Mouse (Mus musculus) intestine, embryonic 14.5 days (tissue): ENCODE measurements around the gene Pxylp1. TPM values are rescaled to one million over a fixed set of nuclear protein-coding genes. Genes with fewer than 3 reads are reported as not detected.

Experiments
- ATAC-seq: fragments of 200-750 bp; cut with Nextera tagmentation; replicated peaks from 2 replicates; pipeline ENCODE4 v1.8.0; 2017; ENCODE audit warnings: low read depth, moderate number of reproducible peaks, moderate TSS enrichment, moderate library complexity; ENCODE audit not compliant: low FRiP score, low TSS enrichment
- DNase-seq: peaks from one replicate; pipeline ENCODE4 v3.0.0-alpha.2; 2018; ENCODE audit warnings: low spot score
- H3K27ac ChIP-seq: fragments of 300-500 bp; sonication (generic); 2 replicates; pipeline ENCODE4 v1.5.1; 2014; ENCODE audit warnings: low read depth, mild to moderate bottlenecking, control low read depth
- H3K27me3 ChIP-seq: fragments of 300-500 bp; sonication (generic); replicated peaks from 2 replicates; pipeline ENCODE4 v1.6.1; 2014; ENCODE audit warnings: low read length, control low read depth; ENCODE audit not compliant: control insufficient read depth, insufficient read depth
- H3K36me3 ChIP-seq: fragments of 300-500 bp; sonication (generic); 2 replicates; pipeline ENCODE4 v1.6.1; 2014; ENCODE audit warnings: low read length, control low read depth; ENCODE audit not compliant: control insufficient read depth, insufficient read depth
- H3K4me1 ChIP-seq: fragments of 300-500 bp; sonication (generic); replicated peaks from 2 replicates; pipeline ENCODE4 v1.6.1; 2014; ENCODE audit warnings: low read length, control low read depth, mixed read lengths; ENCODE audit not compliant: control insufficient read depth, insufficient read depth
- H3K4me2 ChIP-seq: fragments of 300-500 bp; sonication (generic); 2 replicates; pipeline ENCODE4 v1.6.1; 2014; ENCODE audit warnings: low read length
- H3K4me3 ChIP-seq: fragments of 300-500 bp; sonication (generic); 2 replicates; pipeline ENCODE4 v1.5.1; 2014; ENCODE audit warnings: low read depth, low read length, control low read depth, mixed read lengths
- H3K9ac ChIP-seq: fragments of 300-500 bp; sonication (generic); 2 replicates; pipeline ENCODE4 v1.6.1; 2014; ENCODE audit warnings: mild to moderate bottlenecking, low read length
- H3K9me3 ChIP-seq: fragments of 300-500 bp; sonication (generic); 2 replicates; pipeline ENCODE4 v1.6.1; 2016; ENCODE audit warnings: low read length, control low read depth; ENCODE audit not compliant: control insufficient read depth
- WGBS: fragments of 180-500 bp; shearing (Covaris S2); extraction: QIAGEN DNeasy Blood & Tissue Kit; methylation state at CpG from one replicate; pipeline ENCODE4 v1.1.7; 2014; 5-methylcytosine and 5-hydroxymethylcytosine counted together
- polyA plus RNA-seq: library from polyadenylated mRNA; unstranded; fragments of >200 nt; fragmentation: Nextera tagmentation; extraction: Ambion mirVana; gene quantifications from 2 replicates; pipeline ENCODE4 v1.2.1, GENCODE M21; 2014

Gene Pxylp1
- polyA plus RNA-seq, 1 experiment from 2014 or later: 56.2 TPM

DNA sequence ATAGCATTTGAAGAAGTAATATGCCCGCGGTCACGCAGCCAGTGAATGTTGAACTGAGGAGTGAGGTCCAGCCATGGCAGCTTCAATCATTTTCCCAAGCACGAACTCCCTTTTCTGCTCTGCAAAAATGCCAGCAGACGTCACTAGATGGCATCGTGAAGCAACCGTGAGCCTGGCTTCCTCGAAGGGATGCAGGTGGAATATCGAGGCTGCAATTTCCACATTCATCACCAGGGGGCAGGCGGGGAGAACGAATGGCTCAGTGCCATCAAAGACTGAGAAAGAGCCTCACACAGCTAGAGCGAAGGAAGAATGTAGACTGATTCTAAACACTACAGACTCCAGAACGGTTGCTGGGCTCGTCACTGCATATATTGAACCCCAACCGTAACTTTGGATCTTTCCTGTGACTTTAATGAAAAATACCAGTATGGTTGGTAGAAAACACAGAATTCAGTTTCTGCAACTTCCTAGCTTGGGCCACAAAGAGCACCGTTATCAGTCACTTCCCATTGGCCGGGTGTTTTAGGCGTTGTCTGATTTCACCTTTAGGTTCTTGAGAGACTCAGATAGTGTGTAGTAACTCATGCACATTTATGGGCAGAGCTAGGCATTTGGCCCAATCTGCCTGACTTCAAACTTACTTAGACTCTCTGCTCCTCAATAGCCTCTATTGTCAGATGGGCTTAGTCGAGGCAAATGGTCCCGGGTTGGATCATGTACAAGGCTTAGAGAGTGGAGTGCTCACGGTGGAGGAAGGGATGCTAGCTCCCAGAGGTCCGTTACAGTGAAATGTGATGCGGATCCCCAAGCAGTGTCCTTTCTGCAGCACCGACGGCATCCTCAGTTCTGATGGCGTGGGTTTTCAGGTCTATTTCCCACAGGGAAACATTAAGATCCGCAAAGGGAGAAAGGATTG lies 24.4 kb upstream of the Pxylp1 start:
- H3K27ac ChIP-seq: no peak overlapping the region
- WGBS: 39% methylated on average over 27 of the region's 27 CpGs
- no peak overlapping the region for H3K4me2 ChIP-seq
- no peak overlapping the region for H3K9ac ChIP-seq
- no peaks in the 10 kb centered on the region for H3K9me3 ChIP-seq
- H3K36me3 ChIP-seq: no peaks in the 10 kb centered on the region
- DNase-seq (peak; percentile 100), ATAC-seq (peak; percentile 82)
- H3K4me1 ChIP-seq: no peaks in the 10 kb centered on the region; the same call in 1 of the 2 replicates
- no peak overlapping the region for H3K4me3 ChIP-seq
- H3K27me3 ChIP-seq: no peaks in the 10 kb centered on the region

DNA sequence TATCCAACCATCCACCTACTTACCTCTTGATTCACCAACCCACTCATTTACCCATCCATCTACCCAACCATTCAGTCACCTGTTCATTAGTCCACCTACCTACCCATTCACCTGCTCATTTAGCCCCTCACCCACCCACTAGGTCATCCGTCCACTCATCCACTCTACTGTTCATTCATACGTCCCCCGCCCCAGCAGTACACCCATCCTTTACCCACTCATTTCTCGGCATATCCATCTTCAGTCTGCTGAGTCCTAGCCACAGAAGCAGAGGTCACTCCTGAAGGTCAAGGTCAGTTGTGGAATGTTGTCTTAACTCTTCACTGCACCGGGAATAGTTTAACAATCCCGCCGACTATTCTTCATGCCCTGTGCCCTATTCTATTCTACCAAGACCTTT lies 23.6 kb upstream of the Pxylp1 start:
- Histone ChIP-seq H3K27ac (no peak overlapping the region), H3K36me3 (no peaks in the 10 kb centered on the region), H3K4me2 (no peak overlapping the region), H3K9me3 (no peaks in the 10 kb centered on the region), H3K4me3 (no peak overlapping the region), H3K9ac (no peak overlapping the region), H3K4me1 (no peaks in the 10 kb centered on the region; the same call in 1 of the 2 replicates), H3K27me3 (no peaks in the 10 kb centered on the region)
- ATAC-seq (peak; percentile 4; the same call in 1 of the 2 replicates), DNase-seq (no peak)
- WGBS: 38% methylated on average over 7 of the region's 7 CpGs

DNA sequence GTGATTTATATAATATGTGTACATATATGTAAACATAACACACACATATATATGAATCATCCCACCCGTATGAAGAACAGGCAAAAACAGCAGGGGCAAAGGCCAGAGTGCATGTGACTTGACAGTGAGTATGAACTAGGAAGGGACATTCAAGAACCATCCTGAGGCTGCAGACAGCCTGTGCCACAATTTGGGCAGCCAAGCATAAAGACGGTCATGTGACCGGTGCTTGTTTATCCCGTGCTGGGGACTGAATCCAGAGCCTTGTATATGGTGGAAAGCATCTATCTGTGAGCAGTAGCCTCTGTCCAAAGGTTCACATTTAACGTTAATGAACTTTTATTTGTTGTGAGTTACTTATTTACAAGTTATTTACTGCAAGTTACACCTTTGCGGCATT lies 22.4 kb upstream of the Pxylp1 start:
- DNase-seq (no peak), ATAC-seq (no peak)
- Histone ChIP-seq H3K27ac (no peak overlapping the region), H3K4me3 (no peak overlapping the region), H3K4me1 (no peaks in the 10 kb centered on the region; the same call in 1 of the 2 replicates), H3K27me3 (no peaks in the 10 kb centered on the region), H3K4me2 (no peak overlapping the region), H3K36me3 (no peaks in the 10 kb centered on the region), H3K9me3 (no peaks in the 10 kb centered on the region), H3K9ac (no peak overlapping the region)
- 79% methylated on average over 6 of the region's 6 CpGs for WGBS

DNA sequence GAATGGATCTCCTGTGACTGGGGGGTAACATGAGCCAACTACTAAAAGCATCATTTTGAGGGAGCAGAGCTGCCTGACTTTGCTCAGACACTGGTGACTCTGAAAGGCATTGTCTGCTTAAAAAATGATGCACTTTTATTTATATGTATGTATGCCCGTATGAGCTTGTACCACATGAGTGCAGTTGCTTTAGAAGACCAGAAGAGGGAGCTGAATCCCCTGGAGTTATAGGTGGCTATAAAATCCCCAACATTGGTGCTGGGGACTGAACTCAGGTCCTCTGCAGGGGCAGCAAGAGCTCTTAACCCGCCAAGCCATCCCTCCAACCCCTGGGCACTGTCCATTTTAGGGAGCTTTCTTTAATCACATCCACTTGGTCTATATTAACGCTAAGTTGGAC lies 21.5 kb upstream of the Pxylp1 start:
- Histone ChIP-seq H3K36me3 (no peaks in the 10 kb centered on the region), H3K27ac (no peak overlapping the region), H3K4me1 (no peaks in the 10 kb centered on the region; the same call in 1 of the 2 replicates), H3K27me3 (no peaks in the 10 kb centered on the region), H3K4me2 (no peak overlapping the region), H3K9me3 (no peaks in the 10 kb centered on the region), H3K4me3 (no peak overlapping the region), H3K9ac (no peak overlapping the region)
- 85% methylated on average over 3 of the region's 3 CpGs for WGBS
- ATAC-seq (no peak), DNase-seq (no peak)

DNA sequence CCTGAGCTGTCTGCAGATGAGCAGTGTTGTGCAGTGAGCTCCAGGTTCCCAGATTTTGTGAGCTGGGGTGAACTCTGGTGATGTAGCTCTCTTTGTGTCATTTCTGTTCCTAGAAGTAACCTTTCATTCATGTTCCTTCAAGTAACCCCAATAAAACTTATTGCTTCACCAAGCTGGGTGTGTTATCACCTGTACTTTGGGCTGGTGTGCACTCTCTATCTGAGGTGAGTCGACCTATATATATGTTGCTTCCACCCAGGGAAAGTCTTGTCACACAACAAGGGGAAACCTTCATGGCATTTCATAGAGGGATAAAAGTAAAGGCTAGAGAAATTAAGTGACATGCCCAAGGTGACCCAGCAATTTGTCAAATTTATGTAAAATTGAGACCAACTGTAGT lies 17.0 kb upstream of the Pxylp1 start:
- 74% methylated on average over 1 of the region's 1 CpGs for WGBS
- Histone ChIP-seq H3K4me3 (no peak overlapping the region), H3K9me3 (no peaks in the 10 kb centered on the region), H3K27me3 (no peaks in the 10 kb centered on the region), H3K4me1 (no peaks in the 10 kb centered on the region), H3K36me3 (no peaks in the 10 kb centered on the region), H3K9ac (no peak overlapping the region), H3K4me2 (no peak overlapping the region), H3K27ac (no peak overlapping the region)
- DNase-seq (no peak), ATAC-seq (no peak)

DNA sequence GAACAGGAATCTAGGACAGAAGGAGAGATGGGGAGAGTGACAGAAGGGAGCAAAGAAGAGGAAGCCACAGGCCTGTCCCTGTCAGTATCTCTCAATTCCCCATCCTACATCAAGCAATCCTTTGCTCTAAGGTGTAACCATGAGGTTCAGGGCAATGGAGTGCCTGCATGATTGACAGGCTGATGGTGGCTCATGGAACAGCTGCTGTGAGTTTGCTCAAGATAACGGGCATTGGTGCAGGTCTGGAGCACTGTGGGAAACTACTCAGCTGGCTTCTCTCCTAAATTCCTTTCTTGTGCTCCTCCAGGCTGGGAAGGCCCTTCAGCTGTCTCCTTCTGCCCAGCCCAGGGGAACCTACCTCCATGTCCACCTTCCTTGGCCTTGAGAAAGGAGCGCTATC lies 16.3 kb upstream of the Pxylp1 start:
- H3K27ac ChIP-seq: no peak overlapping the region
- 75% methylated on average over 2 of the region's 2 CpGs for WGBS
- ATAC-seq: no peak

DNA sequence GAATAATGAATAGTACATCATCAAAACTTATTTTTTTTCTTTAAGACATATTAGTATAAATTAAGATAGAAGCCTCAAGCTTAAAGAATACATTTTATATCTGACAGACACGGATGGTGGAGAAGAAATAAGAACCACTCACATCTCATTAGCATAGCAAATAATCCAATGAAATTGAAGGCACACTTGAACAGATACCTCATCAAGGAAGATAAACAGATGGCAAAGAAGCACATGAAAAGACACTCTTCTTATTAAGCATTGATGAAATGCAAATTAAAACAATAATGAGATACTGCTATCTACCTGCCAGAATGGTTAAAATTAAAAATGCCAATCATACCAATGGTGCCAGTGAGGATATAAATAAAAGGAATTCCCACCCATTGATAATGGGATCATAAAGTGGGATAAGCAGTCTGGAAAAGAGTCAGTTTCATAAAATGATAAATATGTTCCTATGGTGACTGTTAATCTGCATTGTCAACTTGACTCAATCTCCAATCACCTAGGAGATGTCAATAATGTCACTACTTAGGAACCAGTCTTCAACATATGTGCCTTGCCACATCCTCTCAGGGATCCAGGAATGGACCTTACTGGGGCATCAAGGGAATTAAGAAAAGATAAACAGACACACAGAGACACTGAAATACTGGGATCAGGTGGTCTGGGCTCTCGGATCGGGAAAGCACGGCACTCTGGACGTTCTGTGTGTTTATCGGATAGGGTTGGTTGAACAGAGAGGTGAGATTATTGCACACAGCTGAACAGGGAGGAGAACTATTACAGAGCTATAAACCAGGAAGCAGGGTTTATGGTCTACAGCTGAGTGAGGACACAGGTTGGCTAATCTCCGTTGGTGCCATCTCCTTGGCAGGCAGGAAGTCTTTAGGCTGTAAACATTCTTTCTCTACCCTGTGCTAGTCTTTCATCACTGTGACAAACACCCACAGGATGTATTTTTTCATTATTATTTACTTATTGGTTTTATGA lies 12.2 kb upstream of the Pxylp1 start:
- 62% methylated on average over 7 of the region's 7 CpGs for WGBS
- H3K9me3 ChIP-seq: no peaks in the 10 kb centered on the region
- ATAC-seq: no peak

More for the DNA sequence above, 16.3 kb upstream of the Pxylp1 start:
- H3K27me3 ChIP-seq: no peaks in the 10 kb centered on the region
- no peaks in the 10 kb centered on the region for H3K36me3 ChIP-seq
- no peak overlapping the region for H3K4me2 ChIP-seq
- H3K9ac ChIP-seq: no peak overlapping the region
- no peaks in the 10 kb centered on the region for H3K9me3 ChIP-seq
- no peaks in the 10 kb centered on the region for H3K4me1 ChIP-seq
- no peak overlapping the region for H3K4me3 ChIP-seq
- peak; percentile 34 for DNase-seq

DNA sequence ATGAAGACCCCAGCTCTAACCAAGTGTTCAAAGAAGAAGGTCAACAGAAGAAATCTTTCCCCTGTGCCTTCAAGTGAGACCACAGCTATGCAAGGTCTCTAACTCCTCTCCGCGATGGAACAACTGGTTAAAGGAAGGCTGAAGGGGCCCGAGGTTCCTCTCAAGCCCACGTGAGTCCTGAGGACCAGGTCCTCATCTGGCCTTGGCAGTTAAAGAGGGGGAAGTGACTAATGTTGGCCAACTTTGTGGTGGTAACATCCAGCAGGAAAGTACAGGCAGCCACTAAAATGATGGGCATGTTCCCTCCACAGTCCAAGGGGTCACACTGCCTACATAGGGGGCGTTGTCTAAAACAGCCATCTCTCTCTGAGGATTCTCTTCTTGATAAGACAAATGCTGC lies 7.2 kb upstream of the Pxylp1 start:
- Histone ChIP-seq H3K27me3 (no peaks in the 10 kb centered on the region), H3K4me2 (no peak overlapping the region), H3K36me3 (no peaks in the 10 kb centered on the region), H3K9me3 (no peaks in the 10 kb centered on the region), H3K4me3 (no peak overlapping the region), H3K27ac (no peak overlapping the region), H3K9ac (no peak overlapping the region), H3K4me1 (no peaks in the 10 kb centered on the region)
- WGBS: 84% methylated on average over 5 of the region's 5 CpGs
- ATAC-seq: no peak
- no peak for DNase-seq

More for the DNA sequence above, 12.2 kb upstream of the Pxylp1 start:
- H3K4me3 ChIP-seq: no peak overlapping the region
- no peak overlapping the region for H3K4me2 ChIP-seq
- H3K27me3 ChIP-seq: no peaks in the 10 kb centered on the region
- H3K4me1 ChIP-seq: no peaks in the 10 kb centered on the region
- H3K36me3 ChIP-seq: no peaks in the 10 kb centered on the region
- H3K27ac ChIP-seq: no peak overlapping the region
- no peak overlapping the region for H3K9ac ChIP-seq
- no peak for DNase-seq
